Mouse (Mus musculus) kidney, adult 2 months (tissue): ENCODE measurements around the gene Hyou1.

Experiments
- CTCF ChIP-seq: fragments of 200-500 bp; conservative IDR thresholded peaks from 2 replicates; pipeline ENCODE4 v1.5.1; 2011; ENCODE audit warnings: low read depth, mild to moderate bottlenecking, control low read depth, low read length, moderate library complexity, mixed read lengths; ENCODE audit not compliant: insufficient read depth, insufficient read length
- POLR2A ChIP-seq: fragments of 200-500 bp; IDR thresholded peaks from one replicate; pipeline ENCODE4 v1.6.1; 2011; ENCODE audit warnings: low read depth, low read length, control low read depth

- TF ChIP-seq POLR2A = no peak
- no peak for TF ChIP-seq CTCF
Measured at GRCm38 (mm10) chr9:44336964-44337363, 42.3 kb upstream of the Hyou1 start.
